9 mouse cellular contexts compared by ENCODE assay signal in the genomic region with DNA sequence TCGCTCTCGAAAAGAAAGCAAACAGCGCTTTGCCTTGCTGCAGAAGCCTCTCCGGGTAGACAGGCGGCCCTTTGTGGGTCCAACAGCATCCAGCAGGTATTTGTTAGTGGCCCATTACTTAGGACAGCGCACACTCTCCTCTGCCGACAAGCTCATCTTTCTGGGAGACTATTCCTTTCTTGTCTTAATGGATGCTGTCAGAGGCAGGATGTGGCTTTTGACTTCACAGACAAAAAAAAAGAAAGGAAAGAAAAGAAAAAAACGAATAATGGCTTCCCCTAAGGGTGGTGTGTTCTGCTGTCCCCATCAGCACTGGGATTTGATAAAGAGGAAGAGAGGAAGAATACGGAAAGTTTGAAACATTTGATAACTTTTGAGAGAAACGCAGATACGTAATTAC.
A peak's percentile ranks its signal among the peaks of the same experiment; 100 is the strongest.
DNase-seq lines count a peak whose midpoint lies in the region; ATAC-seq and TF ChIP-seq lines count a peak whose summit lies in the region.
"Had no signal": no experiment of that assay in that cellular context is flagged by ENCODE, and none has a peak within 500 bp of the region (broad histone marks: within the 10 kb centered on the region; RNA-seq: fewer than 3 reads in every experiment).

No protein-coding gene starts in this region.

- no peak for TF ChIP-seq EP300 in liver, postnatal 0 days (IDR thresholded peaks at IDR 0.05; ENCODE audit: low read depth)

- no peaks in the 10 kb centered on the region for H3K27me3 ChIP-seq in heart, embryonic 16.5 days (ENCODE audit: control insufficient read depth, insufficient read depth, low read length)
- H3K27me3 ChIP-seq in embryonic facial prominence, embryonic 14.5 days (replicated peaks; ENCODE audit: control insufficient read depth, insufficient read depth, low read length) = no peaks in the 10 kb centered on the region
- H3K27me3 ChIP-seq in liver, postnatal 0 days (ENCODE audit: insufficient read depth, low read length) = no peaks in the 10 kb centered on the region

- no peak overlapping the region for H3K9ac ChIP-seq in heart, embryonic 16.5 days (ENCODE audit: low read length)
- H3K9ac ChIP-seq in embryonic facial prominence, embryonic 14.5 days (ENCODE audit: low read depth, low read length) = no peak overlapping the region
- H3K9ac ChIP-seq in liver, postnatal 0 days (replicated peaks) = no peak overlapping the region

- no peak overlapping the region for H3K4me3 ChIP-seq in heart, embryonic 16.5 days (ENCODE audit: low read length)
- 0 out of 2 replicates have a peak overlapping the region, but pooled peaks have one; percentile 3 for H3K4me3 ChIP-seq in embryonic facial prominence, embryonic 14.5 days (ENCODE audit: low read depth, low read length)
- H3K4me3 ChIP-seq in liver, postnatal 0 days (ENCODE audit: low read depth, low read length) = no peak overlapping the region

- peaks cover 14% of the 10 kb centered on the region for H3K4me1 ChIP-seq in heart, embryonic 16.5 days (ENCODE audit: control insufficient read depth, insufficient read depth, low read length)
- peaks cover 14% of the 10 kb centered on the region; the same call in 1 of the 2 replicates for H3K4me1 ChIP-seq in embryonic facial prominence, embryonic 14.5 days (ENCODE audit: control insufficient read depth, insufficient read depth, low read length)
- peaks cover 14% of the 10 kb centered on the region for H3K4me1 ChIP-seq in liver, postnatal 0 days (ENCODE audit: insufficient read depth)

- intact Hi-C loops in heart, postnatal 36 days (cut with DNase I) = no loop called here

- no peak overlapping the region for H3K27ac ChIP-seq in heart, embryonic 16.5 days (ENCODE audit: low read length)
- H3K27ac ChIP-seq in embryonic facial prominence, embryonic 14.5 days (replicated peaks; ENCODE audit: low read depth, low read length) = no peak overlapping the region
- no peak overlapping the region for H3K27ac ChIP-seq in liver, postnatal 0 days (ENCODE audit: low read depth)

- no peak for DNase-seq in heart, postnatal 36 days
- no peak for DNase-seq in embryonic facial prominence, embryonic 14.5 days (ENCODE audit: low spot score)
- DNase-seq in liver, postnatal 0 days = no peak
- DNase-seq in gastrocnemius, postnatal 4 days (ENCODE audit: low spot score in 2 of 2) = no peak
- DNase-seq in cerebellum, adult 9-10 months = no peak
- DNase-seq: gastrocnemius, postnatal 25 days had no signal

- peak overlapping the region; percentile 37 for H3K4me2 ChIP-seq in heart, embryonic 16.5 days (ENCODE audit: low read depth, low read length)
- H3K4me2 ChIP-seq in embryonic facial prominence, embryonic 14.5 days (ENCODE audit: low read depth, low read length) = peak overlapping the region; percentile 43
- H3K4me2 ChIP-seq in liver, postnatal 0 days (ENCODE audit: low read depth, low read length) = peak overlapping the region; percentile 56; the same call in 1 of the 2 replicates

- TF ChIP-seq CTCF in liver, postnatal 0 days (IDR thresholded peaks at IDR 0.05; ENCODE audit: low read depth) = no peak

- WGBS in heart, embryonic 16.5 days = 38% methylated on average over 11 of the region's 11 CpGs
- WGBS in embryonic facial prominence, embryonic 14.5 days = 12% methylated on average over 11 of the region's 11 CpGs
- WGBS in liver, postnatal 0 days (ENCODE audit: insufficient replicate concordance) = 33% methylated on average over 11 of the region's 11 CpGs

- H3K36me3 ChIP-seq in heart, embryonic 16.5 days (ENCODE audit: control insufficient read depth, insufficient read depth) = no peaks in the 10 kb centered on the region
- H3K36me3 ChIP-seq in embryonic facial prominence, embryonic 14.5 days (ENCODE audit: control insufficient read depth, insufficient read depth, low read length) = no peaks in the 10 kb centered on the region
- no peaks in the 10 kb centered on the region for H3K36me3 ChIP-seq in liver, postnatal 0 days (replicated peaks; ENCODE audit: insufficient read depth, low read length)

- H3K9me3 ChIP-seq in heart, embryonic 16.5 days (replicated peaks; ENCODE audit: control insufficient read depth, low read length) = 0 out of 2 replicates have a peak, but pooled peaks cover 3% of the 10 kb centered on the region
- H3K9me3 ChIP-seq in embryonic facial prominence, embryonic 14.5 days (ENCODE audit: control insufficient read depth, low read length) = peaks cover 2% of the 10 kb centered on the region; the same call in 1 of the 2 replicates
- no peaks in the 10 kb centered on the region for H3K9me3 ChIP-seq in liver, postnatal 0 days (ENCODE audit: low read length)

- ATAC-seq in heart, embryonic 16.5 days (replicated peaks; ENCODE audit: extremely low read depth, insufficient read depth, low FRiP score) = no peak
- peak; percentile 74 for ATAC-seq in CD4-positive, CD25-positive, alpha-beta regulatory T cell, adult 4 months
- no peak for ATAC-seq in embryonic facial prominence, embryonic 14.5 days (ENCODE audit: low read depth)
- no peak for ATAC-seq in liver, postnatal 0 days
- no peak for ATAC-seq in granulocyte monocyte progenitor cell, adult 5-6 weeks (replicated peaks; ENCODE audit: poor library complexity, severe bottlenecking)
